Mouse (Mus musculus): ENCODE measurements around the gene Tomm40.
A peak's percentile ranks its signal among the peaks of the same experiment; 100 is the strongest.

Tomm40 gene

GRCm38 (mm10) chr7:19686521-19686920 lies 28.7 kb downstream of the Tomm40 start:
- DNase-seq = no peak

DNA sequence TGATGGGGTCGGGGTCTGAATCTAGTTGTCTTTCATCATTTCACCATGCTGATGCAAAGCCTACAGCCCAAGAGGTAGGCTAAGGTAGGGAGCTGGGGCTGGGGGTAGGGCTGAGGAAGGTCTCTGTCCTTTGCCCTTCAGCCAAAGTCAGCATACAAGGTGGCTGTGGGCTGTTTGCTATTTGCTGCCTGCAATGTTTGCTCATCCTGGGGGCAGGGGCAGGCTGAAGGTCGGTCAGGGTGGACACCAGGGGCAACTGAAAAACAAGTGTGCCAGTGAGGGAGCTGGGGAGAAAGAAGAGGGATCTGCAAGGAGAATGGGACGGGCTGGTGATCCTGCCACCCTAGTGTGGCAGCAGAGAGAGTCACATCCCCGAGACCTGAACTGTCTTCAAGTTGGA lies 29.9 kb downstream of the Tomm40 start:
- no peak for DNase-seq

- DNase-seq = no peak
Observed at GRCm38 (mm10) chr7:19683771-19684201, 31.5 kb downstream of the Tomm40 start.

- no peak for DNase-seq
Observed at GRCm38 (mm10) chr7:19682979-19683378, 32.3 kb downstream of the Tomm40 start.

DNA sequence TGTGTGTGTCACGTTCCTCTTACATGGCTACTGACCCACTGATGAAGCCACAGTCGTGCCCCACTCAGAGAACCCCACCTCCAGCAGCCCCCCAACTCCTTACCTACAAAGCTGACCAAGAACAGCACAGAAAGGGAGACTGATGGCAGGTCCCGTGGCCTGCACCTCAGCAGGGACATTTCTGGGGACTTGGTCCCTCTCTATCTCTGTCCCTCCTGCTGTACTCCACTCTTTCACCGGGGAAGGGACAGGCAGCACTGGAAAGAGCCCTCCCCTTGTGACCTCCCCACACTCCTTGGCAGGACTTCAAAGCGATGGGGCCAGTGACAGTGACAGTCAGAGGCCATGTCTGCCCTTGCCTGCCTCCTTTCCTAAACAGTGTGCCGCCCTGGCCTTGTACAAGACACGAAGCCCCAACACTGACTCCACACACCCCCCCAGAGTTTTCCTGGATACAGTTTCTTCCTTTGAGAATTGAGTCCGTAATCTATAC lies 34.0 kb downstream of the Tomm40 start, which contains the start of the genes Gm44805 and Apoc4:
TSS of gene Gm44805 (minus strand) at position 222 of the 493 bp plus-strand sequence.
TSS of gene Apoc4 (minus strand) at position 278 of the 493 bp plus-strand sequence.
- DNase-seq = no peak

GRCm38 (mm10) chr7:19680702-19681101 lies 34.5 kb downstream of the Tomm40 start:
- no peak for DNase-seq

- DNase-seq = no peak
Observed at GRCm38 (mm10) chr7:19678901-19679300, 36.3 kb downstream of the Tomm40 start.

DNA sequence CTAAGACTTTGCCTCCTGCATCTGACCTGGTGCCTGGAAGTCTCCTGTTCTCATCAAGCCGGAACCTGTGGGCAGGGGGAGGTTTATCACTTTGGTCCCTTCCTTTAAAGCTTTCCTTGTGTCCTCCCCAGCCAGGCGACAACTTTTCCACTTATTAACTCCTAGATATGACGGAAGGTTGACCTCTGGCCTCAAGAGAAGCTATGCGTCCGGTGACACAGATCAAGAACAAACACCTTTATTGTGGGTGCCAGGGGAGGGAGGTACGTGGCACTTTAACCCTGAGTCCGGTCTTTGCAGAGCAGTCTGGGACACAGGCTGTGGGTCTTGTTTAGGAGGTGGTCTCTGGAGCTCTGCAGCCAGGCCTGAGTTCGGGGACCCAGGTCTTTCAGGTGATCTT lies 37.4 kb downstream of the Tomm40 start, which contains the start of gene Apoc2:
TSS of gene Apoc2 (minus strand) at position 70 of the 400 bp plus-strand sequence.
- no peak for DNase-seq

- DNase-seq = no peak
Observed at GRCm38 (mm10) chr7:19676662-19677061, 38.6 kb downstream of the Tomm40 start.

DNA sequence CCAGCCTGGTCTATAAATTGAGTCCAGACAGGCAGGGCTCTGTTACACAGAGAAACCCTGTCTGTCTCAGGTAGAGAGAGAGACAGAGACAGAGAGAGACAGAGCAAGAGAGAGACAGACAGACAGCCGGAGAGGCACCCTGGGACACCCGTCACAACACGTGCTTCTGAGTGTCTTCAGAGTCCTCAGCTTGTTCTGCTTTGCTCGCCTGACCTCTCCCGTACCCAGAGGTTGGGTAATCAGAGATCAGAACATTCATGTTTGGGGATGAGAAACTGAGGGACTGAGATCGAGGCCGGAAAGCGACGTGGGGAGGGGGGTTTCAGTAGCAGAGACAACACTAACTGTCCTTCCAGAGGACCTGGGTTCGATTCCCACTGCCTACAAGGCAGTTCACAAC lies 39.4 kb downstream of the Tomm40 start:
- no peak for DNase-seq

DNA sequence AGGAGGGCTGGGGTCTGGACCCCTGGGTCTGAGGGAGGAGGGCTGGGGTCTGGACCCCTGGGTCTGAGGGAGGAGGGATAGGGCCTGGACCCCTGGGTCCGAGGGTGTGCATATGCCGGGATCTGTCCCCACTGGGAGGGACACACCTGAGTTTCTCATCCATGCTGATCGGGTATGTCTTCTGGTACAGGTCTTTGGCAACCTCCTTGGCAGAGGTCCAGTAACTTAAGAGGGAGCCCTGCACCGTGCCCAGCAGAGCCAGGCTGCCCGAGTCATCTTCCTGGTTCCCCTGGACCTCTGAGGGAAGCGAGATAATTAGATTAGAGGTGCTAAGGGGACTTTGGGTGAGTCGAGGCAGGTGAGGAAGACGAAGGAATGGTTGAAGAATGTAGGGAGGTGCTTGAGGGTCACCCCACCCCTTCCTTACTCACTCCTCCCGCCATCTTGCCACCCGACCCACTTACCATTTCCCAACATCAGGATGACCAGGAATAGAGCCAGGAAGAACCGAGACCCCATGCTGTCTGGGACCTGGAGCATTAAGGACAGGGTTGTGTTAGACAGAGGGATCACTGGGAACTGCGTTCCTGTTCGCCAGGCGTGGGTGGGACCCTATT lies 42.0 kb downstream of the Tomm40 start:
- DNase-seq = no peak

DNA sequence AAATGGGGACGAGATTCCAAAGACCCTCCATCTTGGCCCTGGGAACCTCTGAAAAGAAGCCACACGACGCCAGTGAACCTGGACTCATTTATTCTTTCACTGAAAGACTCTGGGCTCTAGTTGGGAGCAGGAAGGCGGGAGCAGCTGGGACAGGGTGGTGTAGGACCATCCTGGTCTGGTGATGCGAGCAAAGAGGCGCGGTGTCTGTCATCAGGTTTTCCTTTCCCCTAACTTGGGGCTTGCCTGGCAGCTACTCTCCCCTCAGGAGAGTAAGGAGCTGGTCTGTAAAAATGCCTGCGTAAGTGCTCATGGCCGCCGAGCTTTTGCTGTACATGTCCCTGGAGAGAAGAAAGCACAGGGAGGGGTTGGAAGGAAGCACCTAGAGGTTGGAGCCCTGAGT lies 43.7 kb downstream of the Tomm40 start:
- DNase-seq = no peak

DNA sequence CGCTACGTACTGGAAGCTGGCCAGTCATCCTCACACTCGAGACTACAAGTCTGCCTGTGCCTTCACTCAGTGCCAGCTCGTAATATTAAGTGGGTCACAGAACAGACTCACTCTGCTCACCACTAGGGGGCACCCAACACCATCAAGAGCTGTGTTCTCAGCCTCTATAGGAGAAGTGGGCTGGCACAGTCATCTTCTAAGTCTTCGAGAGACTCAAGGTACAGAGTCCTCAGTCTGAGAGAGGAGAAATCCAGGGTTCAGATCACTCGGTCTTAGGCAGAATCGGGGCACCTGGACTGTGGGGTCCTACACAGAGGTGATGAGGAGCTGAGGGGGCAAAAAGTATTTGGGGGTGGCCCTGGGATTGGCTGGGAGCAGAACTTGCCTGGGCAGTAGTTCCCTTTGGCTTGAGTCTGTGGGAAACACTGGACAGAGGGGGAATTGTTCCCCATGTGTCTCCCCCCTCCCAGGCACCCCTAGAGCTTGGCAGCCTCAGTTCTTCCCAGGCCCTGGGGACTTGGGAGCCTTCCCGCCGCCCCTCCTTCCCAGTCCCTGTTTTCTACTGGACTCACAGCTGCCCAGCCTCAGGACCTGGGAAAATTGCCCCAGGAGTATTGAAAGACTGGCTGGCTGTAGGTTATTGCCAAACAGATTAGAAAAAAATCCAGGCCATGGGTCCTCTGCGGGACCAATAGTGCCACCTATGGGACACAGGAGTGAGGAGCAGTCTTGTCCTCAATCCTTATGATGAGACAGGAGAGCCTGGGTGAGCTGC lies 46.1 kb downstream of the Tomm40 start:
- DNase-seq = peak; percentile 92

GRCm38 (mm10) chr7:19667434-19667833 lies 47.8 kb downstream of the Tomm40 start:
- DNase-seq = no peak

DNA sequence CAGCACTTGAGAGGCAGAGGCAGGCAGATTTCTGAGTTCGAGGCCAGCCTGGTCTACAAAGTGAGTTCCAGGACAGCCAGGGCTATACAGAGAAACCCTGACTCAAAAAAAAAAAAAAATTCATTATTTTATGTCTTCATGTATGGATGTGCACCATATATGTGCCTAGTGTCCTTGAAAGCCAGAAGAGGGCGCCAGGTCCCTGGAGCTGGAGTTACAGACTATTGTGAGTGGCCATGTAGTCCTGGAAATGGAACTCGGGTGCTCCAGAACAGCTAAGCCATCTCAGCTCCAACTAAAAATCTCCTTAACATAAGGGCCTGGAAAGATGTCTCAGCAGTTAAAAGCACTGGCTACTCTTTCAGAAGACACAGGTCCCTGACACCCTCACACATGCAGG lies 48.5 kb downstream of the Tomm40 start:
- peak; percentile 21 for DNase-seq

GRCm38 (mm10) chr7:19664955-19665841 lies 50.0 kb downstream of the Tomm40 start, which contains the start of gene Clptm1:
Gene Clptm1, minus strand, starts transcription at chr7:19665033.
- peak; percentile 97 for DNase-seq

- DNase-seq = no peak
Observed at GRCm38 (mm10) chr7:19664455-19664954, 50.7 kb downstream of the Tomm40 start.

DNA sequence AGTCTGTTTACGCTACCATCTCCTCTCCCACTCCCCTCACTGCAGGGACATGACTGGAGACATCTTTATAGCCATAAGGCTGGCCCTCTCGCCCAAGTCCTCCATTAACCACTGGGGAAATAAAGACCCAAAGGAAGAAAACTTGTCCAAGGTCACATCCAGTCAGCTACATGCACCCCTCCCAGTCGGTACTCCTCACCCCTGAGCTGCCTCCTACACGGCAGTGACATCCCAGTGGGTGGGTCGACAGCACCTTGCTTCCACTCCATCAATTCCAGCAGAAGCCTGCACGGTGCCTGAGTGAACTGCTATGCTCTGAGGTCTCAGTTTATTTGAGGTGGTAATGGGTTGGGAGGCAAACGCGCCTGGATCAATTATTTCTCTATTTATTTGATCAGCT lies 51.3 kb downstream of the Tomm40 start:
- peak; percentile 60 for DNase-seq

GRCm38 (mm10) chr7:19652614-19653013 lies 62.6 kb downstream of the Tomm40 start:
- no peak for DNase-seq

Data from cerebellum, adult 11-12 months (tissue).